Mouse (Mus musculus) lung, postnatal 0 days (tissue): ENCODE data around the gene Dlgap5.

Source experiments
- CTCF ChIP-seq: IDR thresholded peaks from 2 replicates; pipeline ENCODE4 v1.5.1; 2016; ENCODE audit warnings: antibody characterized with exemption, mild to moderate bottlenecking
- EP300 ChIP-seq: IDR thresholded peaks from 2 replicates; pipeline ENCODE4 v1.6.1; 2016; ENCODE audit warnings: antibody characterized with exemption, mild to moderate bottlenecking, control low read depth

DNA sequence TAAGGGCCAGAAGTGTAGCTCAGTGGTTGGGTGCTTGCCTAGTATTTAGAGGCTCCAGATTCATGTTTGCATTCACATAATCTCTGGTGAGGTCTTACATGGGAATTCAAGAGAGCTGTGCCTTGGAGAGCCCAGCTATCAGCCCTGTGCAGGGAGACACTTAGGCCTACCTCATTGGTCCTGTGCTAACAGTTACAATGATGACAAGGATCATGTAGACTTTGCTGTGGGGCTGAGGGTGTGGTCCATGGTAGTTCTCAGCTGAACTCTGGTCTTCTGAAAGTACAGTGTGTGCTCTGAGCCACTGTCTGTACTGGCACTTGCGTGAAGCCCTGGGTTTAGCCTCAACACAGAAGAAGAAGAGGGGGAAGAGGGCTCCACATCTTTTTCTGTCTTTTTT, 71.5 kb downstream of the Dlgap5 start:
- TF ChIP-seq CTCF (no peak), EP300 (no peak)
